Mouse (Mus musculus): ENCODE results near the gene Llph.

Gene Llph

DNA sequence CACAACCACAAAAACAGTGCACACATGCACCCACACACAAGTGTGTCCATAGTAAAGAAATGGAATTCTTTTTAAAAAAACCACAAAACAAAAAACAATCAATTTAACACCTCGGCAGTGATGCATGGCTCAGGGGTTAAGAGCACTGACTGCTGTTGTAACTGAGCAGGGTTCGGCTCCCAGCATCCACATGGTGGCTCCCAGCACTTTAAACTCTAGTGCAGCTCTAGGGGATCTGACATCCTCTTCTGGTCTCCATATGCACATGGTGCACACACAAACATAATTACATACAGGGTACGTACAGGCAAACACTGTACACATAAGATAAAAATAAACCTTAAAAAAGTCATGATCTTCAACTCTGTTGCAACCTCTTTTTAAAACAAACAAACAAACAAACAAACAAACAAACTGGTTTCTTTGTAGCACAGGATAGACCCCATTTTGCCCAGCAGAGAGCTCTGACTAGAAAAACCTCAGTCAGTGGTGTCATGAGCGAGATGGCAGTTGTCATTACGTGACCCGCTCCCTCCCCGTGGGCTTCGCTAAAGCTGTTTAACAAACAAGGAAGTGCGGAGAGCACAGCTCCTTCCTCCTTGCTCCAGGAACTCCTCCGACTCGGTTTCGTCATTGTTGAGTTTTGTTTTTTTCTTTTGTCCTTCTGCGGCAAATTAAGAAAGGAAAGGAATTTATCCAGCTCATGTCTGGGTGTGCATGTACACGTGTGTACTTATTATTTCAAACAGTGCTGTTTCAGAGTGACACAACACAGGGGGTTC lies 7.1 kb upstream of the Llph start:
- DNase-seq = no peak

DNA sequence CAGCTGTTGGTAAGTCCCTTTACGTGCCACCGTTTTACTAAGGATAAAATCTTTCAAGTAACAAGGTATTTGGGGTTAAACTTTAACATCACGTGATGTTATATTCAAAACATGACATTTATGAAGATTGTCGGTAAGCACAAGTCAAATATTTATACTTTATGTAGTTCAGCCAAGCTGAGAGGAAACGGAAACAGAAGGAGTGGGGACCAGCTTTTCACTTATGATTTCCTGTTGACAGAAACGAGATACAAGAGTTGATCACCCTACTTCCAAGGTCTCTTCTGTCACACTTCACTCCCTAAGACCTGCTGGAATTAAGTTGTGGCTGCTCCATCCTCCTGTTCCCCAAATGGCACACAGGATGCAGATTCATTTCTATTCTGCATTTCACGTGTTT lies 6.1 kb upstream of the Llph start:
- no peak for DNase-seq

DNA sequence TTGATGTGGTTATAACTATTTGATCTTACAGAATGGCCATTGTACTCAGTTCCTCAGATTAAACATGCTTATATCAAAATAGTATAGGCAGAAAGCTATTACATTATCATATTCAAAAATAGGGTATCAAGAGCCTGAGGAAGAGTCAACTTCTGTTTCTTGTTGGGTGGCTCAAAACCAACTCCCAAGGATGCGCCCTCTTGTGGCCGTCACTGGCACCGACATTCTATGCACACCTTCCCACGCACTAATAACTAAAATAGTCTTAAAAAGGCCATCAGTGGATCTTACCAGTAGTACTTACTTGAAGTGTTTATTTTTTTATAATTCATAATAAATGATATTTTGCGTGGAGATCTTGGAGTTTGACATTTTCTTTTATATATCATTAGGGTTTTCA lies 4.8 kb downstream of the Llph start:
- DNase-seq = peak; percentile 26

DNA sequence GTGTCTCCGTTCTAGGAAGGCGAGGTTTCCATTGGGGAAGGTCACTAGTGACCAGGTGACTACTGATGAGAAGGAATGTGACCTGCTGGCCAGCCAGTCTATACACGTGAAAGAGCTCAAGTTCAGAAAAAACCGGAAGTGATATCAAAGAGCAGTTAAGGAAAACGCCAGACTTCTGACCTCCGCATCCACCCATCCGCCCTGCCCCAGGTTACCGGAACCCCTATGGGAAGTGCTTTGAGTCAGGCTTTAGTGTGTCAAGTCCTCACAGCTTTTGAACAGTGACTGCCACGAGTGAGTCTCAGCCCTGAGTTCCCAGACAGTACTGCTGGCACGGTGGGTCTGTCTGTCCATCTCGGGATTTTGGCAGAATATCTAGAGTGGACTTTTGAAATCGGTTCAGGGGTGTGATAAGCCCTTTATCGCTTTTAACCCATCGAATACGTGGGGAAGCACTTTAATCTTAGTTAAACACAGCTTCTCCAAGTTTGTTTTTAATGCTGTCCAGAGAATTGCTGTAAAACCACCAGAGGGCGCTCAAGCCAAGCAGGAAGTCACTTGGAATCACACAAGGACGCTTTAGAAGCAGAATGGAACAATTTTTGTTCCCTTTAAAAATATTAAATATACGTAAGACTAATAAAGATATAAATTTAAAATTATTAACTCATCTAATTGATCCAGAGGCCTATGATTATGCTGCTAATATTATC lies 6.9 kb downstream of the Llph start:
- DNase-seq = no peak

DNA sequence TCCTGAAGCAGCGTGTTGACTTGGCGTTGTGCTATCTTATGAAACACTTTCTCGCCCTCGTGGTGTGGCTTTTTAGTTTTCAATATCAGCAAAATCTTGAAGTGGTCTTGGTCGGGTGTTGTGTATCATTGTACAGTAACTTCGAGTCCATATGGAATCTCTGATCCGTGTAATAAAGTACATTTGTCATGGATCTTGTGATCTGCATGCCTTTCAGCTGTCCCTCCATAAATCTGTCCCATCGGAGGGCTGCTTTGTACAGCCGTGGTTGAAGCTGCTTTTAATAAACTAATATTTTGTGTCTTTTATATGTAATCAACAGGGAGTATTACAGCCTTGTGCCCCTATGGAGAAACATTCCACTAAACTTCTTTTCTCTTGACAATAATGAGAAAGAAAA lies 10.0 kb downstream of the Llph start:
- DNase-seq = no peak

DNA sequence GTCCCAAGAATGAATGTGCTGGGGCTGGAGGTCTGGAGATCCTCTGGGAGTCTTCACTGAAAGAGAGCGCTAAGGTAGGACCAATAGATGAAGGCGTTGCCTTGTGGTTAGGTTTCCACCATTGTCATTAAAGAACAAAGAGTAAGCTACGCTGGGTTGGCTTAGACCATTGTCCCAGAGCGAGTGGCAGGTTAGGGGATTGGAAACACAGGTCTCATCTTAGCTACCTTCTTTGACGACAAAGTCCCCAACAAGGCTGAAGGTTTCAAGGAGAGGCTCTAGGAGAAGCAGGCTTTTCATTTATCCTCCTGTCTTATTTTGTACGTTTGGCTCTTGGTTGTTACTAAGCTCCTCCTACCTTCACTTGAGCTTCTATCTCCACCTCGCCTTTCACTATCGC lies 11.4 kb downstream of the Llph start:
- DNase-seq = no peak

DNA sequence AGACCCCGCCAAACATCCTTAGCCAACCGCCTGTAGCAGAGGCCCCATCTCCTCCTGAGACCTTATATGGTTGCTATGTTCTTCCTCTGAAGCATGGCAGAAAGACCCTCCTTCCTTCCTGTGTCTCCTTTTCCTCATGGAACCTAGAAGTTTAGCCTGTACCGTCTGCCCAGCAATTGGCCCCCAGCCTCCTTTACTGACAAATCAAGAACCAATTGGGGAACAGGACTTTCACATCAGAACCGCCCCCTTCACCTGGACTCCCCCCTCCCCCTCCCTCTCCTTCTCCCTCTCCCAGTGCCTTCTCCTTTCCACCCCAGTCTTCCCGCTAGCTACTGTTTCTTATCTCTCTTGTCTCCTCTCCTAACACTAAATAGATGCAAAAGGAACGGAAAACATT lies 12.6 kb downstream of the Llph start:
- no peak for DNase-seq

DNA sequence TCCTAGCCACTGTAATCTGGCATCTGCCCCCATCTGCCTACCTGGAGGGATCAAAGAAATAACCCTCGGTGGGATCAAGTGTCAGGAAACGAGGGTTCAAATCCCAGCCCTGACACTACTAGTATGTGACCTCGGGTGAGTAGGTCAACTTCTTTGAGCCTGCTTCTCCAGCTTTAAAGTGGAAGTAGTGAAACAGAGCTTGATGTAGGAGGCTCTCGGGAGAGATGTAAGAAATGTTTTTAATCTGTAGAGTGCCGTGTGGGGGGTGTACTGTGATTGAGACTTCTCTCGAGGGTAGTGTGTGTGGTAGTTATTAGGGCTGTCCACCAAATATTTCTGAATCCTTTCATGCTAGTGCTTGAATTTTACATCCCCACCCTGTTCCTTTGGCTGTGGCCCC lies 15.6 kb downstream of the Llph start:
- no peak for DNase-seq

DNA sequence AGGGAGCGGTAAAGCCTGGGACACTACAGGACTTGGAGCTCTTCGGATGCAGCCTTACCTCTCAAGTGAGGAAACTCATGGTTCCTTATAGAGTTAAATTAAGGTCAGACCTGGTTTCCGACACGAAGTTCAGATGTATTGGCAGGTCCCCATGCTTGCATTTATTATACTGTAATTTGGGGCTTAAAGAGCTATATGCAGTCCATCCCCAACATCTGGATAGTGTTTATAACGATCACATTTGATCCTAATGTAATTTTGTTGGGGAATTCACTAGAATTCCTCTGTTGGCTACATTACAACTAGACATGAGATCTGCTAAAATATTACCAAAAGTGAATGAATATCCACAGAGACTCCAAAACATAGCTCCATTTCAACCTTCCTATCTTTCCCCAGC lies 18.8 kb downstream of the Llph start:
- DNase-seq = no peak

DNA sequence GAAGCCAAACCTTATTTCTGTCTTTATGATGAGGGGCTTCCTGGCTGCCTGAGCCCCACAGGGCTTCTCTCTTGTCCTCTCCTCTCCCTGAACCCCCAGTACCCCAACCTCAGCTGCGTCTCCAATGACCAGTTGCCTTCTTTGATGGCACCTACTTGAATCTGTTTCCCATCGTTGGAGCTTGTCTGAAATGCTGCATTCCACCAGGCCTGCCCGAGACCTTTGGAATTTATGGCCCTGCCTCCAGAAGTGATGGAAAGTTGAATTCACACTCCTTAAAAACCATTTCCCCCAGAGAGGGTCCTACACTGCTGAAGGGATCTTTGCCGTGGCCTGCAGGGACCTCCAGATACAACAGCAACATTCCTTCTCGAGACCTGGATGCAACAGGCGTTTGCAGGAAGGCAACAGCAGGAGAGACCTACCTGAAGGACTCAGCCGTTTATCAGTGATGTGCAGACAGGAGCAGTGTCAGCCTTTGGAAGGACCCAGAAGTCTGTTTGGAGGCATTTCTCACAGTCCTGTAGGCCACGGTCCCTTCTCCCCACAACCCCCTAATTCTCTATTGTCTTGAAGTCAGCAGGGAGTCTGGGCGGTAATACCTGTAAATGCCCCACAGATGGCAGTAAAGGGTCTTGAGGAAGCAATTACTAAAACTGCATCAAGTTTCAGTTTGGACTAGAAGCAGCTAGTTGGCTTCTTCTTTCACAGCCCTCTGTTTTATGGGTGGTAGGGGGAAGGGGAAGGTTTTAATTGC lies 20.3 kb downstream of the Llph start:
- no peak for DNase-seq

DNA sequence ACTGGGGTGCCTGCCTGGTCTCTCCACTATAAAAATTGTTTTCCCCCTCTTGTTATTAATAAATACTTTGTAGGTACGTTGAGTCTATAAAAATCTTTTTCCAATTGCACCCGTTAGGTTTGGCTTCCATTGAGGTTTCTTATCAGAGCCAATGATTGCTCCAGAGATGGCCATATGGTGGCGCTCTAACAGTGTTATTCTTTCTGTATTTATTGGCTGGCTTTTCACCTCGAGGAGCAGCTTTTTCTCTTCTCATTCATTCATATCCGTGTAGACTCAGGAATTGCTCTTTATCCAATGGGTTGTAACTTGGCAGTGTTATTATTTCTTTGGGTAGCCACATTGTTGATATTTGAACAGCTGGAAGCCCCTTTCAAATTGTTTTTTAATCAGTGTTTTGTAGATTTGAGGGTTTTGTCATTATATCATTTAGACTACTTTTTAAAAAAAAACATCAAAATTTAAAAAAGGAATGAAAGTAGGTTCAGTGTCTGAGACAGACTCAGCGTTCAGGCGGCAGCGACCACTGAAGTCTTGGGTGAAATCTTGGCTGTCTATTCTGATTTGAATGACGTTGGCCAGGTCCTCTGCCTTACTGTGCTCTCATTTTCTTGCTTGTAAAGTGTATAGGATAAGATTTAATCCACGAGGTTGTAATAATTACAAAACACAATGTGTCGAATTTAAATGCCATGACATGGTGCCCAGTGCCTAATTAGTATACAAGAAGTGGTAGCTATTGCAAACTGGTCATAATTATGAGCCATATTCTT lies 24.2 kb downstream of the Llph start:
- DNase-seq = no peak

DNA sequence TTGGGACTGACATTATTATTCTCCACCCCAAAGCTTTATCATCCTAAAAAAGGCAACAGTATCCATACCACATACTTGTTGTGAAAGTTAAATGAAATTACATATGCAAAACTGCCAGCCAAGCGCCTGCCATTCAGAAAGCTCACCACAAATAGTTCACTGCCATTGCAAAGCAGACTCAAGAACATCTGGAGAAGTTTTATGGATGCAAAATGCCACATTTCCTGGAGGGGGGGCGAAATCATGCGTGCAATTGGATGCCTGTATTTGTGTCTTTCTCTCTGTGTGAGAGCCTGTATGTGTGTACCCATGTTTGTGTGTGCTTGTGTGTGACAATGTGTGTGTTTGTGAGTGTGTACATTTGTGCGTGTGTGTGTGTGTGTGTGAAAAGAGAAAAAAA lies 24.9 kb downstream of the Llph start:
- DNase-seq = no peak

DNA sequence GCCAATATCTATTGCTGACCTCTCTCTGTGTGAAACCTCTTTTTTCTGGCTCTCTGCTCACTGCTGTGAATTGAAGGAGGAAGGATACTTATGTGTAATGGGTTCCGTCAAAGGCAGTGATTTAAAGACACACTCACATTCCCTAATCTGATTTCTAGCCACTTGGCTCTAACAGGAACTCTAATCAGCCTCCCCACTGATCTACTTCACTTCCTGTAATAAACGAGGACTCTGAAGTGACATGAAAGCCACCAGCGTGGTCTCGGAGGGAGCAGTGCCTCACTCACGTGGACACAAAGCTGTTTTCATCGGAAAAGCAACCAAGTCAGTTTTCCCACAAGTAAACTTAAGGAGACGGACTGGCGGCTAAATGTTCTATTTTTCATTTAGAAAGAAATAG lies 25.9 kb downstream of the Llph start:
- DNase-seq = no peak

DNA sequence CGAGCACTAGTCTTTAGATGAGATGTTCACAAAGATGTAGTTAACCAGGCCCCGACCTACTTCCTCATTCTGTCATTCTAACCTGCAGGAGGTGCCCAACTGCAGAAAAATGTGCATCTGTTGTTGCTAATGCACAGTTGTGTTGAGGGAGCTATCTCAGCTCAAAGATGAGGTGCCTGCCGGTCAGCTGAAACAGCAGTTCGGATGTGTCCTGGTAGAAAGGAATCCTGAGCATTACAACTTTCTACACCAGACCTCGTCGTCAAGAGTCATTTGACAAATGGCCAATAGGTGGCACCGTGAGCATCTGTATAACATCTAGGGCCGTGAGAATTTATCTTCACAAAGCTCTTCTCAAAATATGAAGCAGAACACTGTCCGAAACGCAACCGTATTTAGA lies 30.4 kb downstream of the Llph start:
- no peak for DNase-seq

DNA sequence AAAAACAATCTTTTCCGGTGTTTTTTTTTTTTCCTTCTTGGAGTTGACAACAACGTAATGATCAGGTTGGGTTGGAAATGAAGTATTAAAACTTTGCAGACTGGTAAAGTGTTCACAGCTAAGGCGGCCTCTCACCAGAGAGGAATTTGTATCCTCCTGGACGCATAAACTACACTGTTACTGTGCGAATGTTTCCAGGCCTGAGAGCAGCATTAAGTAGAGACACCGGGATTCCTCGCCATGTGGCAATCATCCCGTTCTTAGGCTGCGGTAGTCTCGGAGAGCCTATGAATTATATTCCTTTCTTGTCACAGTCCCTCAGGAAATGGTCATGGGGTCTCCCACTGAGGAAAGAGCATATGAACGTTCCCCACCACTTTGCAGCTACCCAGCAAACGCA lies 40.9 kb downstream of the Llph start:
- no peak for DNase-seq

DNA sequence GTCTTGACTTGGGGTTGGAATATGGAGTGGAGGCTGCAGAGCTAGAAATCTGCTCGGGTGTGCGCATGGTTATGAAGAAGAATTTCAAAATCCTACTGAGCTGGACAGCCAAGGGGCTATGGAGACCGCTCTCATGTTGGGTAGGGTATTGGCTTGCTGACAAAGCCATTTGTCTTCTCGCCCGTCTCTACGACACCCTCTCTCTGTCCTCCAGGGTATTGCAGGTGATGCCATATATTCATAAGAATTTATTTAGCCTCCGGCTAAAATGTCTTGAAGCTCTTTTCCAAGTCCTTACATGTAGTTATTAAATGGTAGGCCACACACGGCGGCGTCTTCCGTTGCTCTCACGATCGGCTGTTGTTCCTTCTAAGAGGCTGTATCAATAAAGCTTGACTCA lies 43.1 kb downstream of the Llph start:
- no peak for DNase-seq

DNA sequence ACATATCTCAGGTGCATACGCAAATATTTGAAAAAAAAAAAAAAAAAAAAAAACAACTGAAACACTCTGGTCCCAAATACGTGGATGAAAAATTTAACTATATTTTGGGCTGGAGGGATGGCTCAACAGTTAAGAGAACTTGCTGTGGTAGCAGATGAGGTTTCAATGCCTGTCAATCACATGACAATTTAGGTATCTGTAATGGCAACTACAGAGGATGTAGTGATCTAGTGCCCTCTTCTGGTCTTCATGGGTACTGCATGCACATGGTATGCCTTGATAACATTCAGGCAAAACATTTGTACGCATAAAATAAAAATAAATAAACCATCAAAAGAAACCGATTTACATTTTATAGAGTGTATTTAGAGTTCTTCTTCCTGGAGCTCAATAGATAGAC lies 43.9 kb downstream of the Llph start:
- DNase-seq = no peak

DNA sequence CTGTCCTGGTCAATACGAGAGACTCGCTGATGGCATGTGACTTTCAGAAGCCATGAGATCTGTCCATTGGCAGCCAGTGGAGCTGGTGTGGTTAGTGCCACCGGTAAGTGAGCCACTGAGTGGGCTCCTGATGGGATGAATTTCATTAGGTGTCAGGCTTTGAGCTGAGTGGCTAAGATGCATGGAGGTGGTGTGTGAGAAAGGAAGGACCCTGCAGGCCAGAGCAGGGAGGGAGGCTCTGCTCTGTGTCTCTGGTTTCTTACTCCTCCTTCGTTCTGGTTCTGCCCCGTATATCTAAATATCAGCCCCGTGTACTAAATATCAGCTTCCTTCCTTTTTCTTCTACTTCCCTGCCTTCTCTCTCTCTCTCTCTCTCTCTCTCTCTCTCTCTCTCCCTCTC lies 44.4 kb downstream of the Llph start:
- DNase-seq = no peak

DNA sequence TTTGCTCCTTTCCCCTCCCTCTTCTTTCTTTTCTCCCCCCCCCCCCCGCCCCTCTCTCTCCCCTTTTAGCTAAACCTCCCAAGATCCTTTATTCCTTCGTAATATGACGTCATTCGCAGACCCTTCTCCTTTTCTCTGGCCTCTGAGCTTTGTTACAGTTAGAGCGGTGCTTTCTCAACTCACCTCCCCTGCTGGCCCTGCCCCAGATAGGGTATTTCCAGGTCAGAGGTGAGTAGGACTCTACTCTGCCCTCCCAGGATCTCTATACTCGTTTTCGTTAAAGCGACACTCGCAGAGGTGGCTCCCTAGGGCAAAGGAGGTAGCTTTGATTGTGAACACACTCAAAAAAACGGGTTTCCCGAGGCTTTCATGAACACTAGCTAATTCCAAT lies 45.0 kb downstream of the Llph start:
- DNase-seq = no peak

DNA sequence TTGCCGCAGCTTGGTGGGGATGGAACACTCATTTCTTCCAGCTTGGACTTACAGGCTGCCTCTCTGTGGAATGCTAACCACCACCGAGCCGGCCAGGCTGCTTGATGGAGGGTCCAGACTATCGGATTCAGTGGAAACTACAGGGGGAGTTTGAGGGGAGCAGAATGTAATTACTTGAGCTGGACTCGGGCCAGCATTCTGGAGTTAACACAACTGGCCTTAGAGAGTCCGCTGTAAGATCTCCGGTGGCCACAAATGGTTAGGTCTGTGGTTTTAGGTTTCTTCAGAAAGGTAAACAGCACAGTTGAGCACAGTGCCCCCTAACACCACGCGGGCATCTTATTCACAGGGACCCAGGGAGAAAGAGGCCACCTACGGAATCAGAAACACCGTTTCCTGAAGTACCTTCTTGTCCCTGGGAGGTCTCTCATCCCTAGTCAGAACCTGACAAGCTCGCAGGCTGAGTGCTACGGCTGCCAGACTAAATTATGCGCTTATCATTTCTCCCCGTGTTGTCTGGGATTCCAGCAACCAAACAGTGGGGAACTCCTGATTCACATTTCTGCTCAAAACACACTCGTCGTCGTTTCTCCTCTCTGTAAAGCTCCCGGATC lies 45.5 kb downstream of the Llph start:
- no peak for DNase-seq

DNA sequence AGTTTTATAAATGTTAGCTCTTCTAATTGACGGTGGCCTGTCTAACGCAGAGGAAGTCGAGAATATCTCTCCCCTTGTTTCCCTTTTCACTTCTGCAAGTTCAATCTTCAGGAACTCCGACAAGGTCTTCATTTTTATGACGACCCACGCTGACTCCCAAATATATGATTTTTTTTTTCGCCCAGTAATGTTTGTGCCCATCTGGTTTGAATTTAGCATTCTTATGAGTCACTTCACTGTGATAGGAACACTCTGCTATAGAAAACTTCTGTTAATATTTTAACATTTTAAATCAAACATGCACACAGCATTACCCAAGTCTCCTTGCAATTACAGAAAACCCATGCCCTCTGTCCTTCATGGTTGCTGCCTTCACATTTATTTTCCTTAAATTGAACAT lies 46.5 kb downstream of the Llph start:
- no peak for DNase-seq

DNA sequence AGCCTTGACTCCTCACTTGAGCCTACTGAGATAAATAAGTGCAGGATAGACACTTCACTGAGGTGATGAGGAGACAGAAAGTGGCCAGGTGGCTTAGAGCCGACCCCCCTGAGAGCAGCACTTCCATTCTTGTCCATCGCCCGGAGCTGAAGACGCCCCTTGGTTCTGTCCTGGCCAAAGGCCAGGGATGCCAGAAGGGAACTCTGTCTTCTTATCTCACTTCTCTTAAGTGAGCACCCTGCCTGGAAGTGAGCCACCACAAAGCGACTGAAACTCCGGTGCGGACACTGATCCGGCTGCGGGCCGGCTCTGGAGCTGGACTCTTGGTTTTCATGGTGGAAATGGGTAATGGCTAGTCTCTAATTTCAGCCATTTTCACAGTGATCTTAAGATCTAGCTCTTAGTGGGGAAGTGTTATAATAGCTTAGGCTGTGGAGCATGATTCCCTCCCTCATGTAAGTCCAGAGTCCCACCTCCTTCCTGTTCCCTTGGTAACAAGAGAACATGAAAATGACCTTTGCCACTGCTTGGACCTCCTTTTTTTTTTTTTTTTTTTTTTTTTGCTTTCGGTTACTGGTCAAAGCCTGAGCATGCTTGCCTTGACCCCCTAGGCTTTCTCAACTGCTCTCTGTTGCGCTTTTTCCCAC lies 52.7 kb downstream of the Llph start:
- DNase-seq = no peak
